Mouse (Mus musculus) brain, adult 2 months (tissue): ENCODE results near the gene Helz2.
A peak's percentile ranks its signal among the peaks of the same experiment; 100 is the strongest.

ENCODE experiments used
- DNase-seq: peaks from one replicate; pipeline ENCODE4 v3.0.0; 2011; ENCODE audit warnings: low read depth, low spot score

Helz2 gene

DNA sequence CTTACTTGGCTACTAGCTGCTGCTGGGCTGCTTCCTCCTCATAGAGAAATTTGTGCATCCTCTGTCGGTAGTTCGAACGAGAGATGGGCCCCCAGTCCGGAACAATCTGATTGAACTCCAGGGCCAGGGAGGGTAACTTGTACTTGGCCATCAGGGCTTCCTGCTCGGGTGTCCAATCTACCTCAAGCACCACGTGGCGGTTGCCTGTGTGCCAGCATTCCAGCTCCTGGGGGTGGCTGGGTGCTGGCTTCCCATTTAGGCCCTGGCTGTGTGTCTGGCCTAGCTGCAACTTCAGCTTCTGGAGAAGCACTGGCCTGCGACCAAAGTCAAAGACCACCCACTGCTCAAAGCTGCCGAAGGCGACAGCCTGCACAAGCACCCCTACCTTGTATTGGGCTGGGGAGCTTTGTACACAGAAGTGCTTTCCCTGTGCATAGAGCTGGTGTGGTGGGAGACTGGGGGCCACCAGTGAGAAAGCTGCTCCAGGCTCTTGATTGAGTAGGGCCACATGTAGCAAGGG is 3.7 kb downstream of the Helz2 start:
- DNase-seq: no peak

DNA sequence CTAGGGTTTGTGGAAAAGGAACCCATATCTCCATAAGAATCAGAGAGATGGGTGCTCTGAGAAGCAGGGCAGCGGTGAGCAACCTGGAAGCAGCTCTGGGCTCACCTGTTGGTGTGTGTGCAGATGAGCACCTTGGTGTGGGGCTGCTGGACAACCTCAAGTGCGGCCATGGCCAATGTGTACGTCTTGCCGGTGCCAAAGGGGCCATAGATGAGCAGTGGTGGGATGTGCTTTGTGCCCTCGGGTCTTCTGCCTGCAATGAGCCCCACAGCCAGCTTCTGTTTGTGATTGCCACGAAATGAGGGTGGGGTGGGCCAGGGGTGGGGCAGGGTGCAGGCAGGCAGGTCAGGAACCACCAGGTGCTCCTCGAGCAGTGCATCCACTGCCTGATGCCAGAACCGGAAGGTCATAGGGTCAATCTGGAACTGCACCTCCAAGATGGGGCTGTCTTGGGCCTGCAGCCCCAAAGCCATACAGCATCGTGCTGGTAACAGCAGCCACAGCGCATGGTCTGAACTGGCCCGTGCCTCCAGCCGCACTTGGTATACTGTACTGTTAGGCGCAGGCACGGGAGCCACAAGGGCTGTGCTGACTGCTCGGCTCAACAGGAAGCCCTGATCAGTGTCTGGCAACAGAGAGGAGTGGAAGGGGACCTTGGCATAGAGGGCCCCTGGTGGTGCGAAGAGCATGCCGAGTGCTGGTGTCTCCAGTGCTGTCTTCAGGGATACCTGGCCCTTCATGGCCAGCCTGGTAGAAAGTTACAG is 4.4 kb downstream of the Helz2 start:
- no peak for DNase-seq

DNA sequence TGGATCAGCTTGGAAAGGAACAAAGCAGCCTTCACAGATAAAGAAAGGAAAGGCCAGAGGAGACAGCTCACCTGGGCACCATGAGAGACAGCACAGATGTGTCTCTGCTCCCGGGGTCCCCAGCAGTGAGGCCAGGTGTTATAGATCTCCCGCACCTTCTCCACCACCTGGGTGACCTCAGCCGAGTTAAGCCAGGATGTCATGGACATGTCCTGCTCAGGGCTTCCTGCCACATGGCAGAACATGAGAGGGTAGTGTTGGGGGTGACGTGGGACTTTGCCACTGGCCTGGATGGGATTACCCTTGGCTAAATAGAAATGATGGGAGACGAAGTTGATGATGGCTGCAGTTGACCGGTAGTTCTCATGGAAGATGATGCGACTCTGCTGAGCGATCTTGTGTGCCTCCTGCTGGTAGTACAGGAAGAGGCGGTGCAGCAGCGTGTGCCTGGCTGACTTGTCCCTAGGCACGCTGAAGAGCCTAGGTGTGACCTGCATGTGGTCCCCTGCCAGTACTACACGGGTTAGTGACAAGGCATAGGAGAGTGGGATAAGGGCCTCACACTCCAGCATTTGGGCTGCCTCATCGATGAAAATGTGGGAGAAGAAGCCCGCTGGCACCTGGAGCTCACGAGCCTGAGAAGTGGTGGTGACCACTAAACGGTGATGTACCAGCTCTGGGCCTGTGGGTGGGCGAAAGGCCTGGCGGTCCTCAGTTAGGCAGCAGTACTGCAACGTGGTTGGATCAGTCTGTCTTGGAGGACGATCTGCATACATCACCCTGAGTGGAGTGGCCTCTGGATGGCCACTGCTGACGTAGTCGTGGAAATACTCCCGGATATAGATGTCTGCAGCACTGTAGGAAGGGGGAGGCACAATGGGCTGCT is 5.9 kb downstream of the Helz2 start:
- no peak for DNase-seq

DNA sequence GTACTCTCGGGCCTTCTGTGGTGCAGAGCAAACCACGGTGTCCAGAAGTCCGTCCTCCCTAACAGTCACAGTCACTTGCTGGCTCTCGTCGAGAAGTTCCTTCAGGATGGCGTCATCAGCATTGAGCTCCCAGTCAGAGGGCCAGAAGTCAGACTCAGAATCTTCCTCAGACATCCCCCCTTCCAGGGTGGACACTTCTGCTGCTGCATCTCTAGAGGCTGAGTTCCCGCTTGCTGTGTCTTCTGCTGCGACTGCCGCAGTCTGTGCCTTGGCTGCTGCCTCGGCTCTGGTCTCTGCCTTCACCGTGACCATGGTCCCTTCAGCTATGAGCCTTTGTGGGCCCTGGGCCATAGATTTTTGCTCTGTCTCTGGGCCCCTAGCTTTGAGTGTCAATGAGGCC is 7.1 kb downstream of the Helz2 start:
- no peak for DNase-seq

DNA sequence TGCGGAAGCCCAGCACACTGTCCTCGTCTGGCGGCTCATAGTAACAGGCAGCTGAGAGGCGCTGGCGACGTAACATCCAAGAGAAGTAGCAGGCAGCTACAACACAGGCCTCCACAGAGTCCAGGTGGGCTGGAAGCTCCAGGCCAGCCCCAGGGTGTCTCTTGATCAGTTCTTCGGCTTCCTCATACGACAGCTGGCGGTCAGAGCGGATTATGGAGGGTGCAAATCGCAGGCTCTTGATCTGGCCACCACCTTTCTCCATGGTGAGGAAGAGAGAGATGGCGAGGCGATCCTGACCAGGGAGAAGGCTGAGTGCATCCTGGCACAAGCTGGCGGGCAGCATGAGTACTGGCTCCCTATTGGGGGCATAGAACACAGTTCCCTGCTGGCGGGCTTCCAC is 8.4 kb downstream of the Helz2 start:
- no peak for DNase-seq

DNA sequence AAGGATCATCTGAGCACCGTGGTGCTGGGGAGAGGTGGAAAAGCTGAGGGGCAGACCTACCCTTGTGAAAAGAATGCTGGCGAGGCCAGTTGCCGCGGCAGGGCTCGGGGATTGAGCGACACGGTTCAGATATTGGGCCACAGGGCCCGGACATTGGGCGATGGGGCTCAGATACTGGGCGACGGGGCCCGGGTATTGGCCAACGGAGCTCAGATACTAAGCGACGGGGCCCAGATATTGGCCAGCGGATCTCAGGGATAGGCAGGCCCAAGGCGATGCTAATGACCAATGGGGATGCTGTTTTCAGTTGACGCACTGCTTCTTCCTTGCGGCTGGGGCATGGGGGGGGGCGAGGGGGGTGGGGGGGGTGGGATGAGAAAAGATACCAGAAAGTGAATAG is 10.7 kb downstream of the Helz2 start:
- peak; percentile 79 for DNase-seq

DNA sequence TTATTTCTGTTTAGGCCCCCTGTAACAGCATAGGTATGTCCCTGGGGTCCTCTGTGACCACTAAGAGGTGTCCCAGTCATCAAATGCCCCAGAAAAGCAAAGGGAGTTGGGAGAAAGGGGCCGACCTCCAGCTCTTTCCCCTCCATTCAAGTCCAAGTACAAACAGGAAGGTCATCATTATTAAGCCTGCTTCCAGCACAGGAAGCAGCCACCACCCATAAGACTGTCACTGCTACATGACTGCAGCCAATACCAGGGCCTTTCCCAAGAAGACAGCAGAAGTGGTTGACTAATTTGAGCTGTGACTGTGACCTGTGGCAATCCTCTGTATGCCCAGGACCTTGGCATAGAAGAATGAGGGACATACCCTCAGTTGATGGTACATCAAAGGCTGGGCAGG is 13.5 kb downstream of the Helz2 start:
- no peak for DNase-seq

DNA sequence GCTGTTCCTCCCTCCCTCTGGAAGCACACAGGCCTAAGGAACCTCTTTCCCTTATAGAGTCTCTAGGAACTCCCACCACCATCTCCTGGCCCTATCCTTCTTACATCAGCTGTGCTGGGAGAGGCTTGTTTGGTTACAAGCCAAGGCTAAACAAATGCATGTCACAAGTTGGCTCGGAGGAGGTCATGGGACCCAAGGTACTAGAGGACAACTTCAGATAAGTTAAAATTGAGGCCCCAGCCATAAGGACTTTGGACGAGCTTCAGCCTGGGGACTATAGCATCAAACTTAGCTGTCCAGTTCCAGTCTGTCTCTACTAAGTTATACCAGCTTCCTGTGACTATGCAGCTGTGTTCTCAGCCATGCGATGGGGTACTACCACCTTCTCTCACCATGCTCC is 14.7 kb downstream of the Helz2 start:
- DNase-seq: no peak

DNA sequence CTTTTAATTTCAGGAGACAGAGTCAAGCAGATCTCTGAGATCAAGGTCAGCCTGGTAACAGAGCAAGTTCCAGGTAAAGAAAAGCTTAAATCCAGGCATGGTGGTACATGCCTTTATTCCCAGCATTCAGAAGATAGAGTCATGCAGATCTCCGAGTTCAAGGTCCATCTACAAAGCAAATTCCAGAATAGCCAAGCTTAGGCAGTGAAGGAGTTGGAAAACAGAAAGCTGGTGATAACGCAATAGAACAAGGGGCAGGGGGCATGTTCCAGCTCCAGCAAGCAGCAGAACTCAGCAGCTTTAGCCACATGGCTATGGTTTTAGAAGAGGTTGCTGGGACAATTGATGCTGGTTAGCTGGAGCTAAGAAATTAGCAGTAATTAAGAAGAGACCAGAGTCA is 16.8 kb downstream of the Helz2 start:
- DNase-seq: no peak

DNA sequence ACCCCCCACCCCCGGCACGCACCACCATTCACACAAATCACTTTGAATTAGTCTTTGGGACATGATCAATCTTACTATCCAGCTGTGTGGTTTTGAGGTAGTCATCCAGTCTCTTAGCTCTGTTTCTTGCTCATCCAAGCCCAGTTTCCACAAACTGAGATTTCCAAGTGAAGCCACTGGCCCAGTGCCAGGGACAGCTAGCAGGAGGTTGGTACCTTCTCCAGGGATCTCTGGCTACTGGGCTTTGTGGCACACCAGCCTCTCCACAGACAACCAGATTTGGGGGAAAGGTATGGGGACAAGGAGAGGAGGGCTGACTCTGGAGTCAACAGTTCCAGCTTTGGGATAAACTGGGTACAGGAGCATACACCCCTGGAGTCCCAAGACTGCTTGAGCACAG is 21.5 kb downstream of the Helz2 start:
- DNase-seq: peak; percentile 20

DNA sequence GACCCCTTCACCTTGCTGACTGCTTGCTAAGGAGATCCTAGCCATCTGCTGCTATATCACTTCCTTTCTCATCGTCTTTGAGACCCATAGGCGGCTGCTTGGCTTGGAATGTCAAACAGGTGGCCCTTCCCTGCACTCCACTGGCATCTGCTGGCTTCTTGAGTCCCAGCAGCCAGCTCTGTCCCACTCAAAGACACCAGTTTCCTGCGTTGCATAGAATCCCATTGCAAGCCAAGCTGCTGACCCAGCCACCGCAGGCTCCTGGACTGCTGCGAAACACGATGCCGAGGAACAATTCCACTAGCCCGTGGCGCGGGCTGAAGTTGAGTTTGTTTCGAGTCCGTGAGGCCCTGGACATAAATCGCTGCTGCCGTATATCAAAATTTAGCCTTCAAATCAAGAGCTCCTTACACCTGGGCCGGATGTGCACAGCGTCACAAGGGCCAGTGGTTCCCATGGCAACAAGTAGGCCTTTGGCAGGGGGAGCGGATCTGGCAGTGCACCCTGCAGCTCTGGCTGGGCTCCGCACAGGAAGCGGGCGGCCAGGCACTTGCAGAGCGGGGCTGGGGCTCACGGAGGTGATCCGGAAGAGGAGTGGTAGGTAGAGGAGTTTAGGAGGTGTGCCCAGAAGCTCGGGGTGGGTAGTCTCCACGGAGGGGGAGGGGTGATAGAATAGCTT is 22.1 kb downstream of the Helz2 start, which contains the start of gene Fndc11:
Fndc11 (plus strand) TSS at position 476 of the 679 bp plus-strand sequence.
- DNase-seq: peak; percentile 82

DNA sequence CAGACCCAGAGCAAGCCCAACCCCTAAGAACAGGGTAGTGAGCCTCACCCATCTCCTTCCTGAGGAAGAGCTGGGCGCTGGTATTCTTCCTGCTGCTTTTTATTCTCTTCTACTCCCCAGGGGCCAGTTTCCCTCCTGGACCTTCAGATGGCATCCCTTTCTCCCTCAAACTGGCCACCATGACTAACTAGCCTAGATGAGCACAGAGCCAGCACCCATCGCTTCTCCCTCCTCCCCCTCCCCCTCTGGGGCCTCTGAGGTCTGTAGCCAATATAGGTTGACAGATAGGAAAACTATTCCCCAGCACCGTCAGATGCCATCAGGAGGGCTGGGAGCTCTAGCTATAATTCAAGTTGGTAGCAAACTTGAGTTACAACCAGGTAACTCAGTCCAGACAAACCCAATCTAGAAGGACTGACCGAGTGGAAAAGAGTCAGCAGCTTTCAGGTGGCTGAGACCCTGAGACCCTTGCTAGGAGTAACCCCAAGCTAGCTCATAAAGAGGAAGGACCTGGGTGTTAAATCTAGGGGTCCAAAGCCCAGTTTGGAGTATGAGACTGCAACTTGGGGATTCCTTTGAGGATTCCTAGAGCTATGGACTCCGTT is 22.8 kb downstream of the Helz2 start:
- DNase-seq: no peak

DNA sequence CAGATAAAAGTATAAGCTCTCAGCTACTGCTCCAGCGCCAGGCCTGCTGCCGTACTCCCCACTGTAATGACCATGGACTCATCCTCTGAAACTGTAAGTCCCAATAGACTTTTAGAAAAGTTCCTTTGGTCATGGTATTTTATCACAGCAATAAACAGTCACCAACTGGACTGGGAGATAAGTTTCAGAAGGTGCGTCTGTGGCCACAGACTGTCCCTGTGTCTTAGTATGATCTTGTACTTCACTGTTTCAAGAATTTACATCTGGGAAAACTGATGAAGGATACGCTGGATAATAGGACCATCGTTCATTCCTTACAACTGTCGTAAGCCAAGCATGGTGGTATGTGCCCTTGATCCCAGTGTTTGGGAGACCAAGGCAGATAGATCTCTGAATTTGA is 25.8 kb downstream of the Helz2 start:
- no peak for DNase-seq

DNA sequence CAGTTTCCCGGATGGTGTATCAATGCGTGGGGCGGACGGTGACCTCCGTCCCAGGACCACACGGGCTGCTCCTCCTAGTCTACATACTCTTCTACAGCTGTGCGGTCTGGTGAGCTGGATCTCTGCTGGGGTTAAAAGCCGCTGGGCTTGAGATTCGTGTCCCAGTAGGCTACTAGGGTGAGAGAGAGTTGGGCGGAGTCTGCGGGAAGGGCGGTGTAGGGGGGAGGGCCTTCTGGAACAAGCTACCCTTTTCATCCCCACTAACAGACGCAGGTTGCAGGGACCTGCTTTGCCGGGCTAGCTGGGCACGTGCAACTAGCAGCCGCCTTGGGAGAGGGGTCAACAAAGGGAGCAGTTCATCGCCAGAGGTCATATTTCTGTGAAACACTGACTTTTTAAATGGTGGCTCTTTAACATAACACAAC is 28.8 kb downstream of the Helz2 start, which contains the start of gene Srms:
Srms (minus strand) TSS at position 165 of the 425 bp plus-strand sequence.
- DNase-seq: no peak

DNA sequence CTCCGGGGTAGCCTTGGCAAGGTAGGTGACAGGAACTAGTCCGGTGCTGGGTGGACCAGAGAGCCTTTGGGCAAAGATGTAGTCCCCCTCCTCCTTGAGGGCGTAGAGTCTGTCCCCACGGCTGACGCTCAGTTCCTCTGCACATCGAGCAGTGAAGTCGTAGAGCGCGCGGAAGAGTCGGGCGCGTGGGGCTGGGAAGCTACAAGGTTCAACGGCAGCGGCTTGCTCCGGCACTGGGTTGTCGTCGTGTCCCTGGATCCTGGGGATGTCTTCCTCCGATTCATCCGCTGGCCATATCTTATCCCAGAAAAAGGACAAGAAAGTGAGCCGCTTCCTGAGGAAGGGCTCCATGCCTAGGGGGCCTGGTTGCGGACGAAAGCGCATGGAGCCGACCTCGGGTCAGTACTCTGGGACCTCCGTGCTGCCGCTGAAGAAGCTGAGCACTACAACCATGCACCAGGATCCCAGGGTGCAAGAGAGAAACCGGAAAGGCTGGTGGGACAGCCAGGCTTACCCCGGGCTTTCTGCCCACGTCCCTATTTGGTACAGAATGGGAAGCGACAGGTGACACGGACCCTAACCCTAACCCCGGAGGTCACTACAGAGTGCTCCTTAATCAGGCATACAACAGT is 29.3 kb downstream of the Helz2 start:
- DNase-seq: no peak

DNA sequence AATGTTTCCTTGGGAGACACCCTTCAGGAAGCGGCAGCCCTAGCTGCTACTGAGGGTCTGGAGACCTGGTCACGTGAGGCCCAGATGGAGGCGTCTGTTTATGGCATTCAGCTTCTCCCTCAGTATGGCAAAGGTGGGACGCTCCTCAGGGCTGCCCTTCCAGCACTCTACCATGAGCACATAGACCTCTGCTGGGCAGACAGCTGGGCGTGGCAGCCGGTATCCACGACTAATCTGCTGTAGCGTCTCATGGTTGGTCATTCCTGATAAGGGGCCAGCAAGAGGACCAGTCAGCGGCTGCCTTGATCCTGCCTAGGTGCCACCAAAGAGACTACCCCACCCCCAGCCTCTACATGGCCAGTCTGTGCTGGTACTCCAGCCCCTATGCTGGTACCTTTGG is 35.7 kb downstream of the Helz2 start:
- DNase-seq: no peak

DNA sequence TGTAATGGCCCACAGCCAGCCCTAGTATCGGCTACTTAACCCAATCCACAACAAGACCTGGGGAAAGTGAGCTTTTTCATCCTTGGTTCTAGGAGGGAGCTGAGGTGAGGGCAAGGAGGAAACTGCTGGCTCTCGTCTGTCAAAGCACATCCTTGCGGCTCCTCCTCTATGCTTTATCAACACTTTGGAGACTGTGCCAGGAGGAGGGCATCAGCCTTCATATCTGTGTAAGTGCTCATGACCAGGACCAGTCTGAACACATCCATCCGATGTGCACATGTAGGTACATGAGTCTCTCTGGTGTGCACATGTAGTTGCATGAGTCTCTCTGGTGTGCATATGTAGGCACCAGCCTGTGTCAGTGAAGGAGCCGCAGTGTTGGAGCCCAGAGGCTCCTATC is 36.1 kb downstream of the Helz2 start:
- DNase-seq: no peak

DNA sequence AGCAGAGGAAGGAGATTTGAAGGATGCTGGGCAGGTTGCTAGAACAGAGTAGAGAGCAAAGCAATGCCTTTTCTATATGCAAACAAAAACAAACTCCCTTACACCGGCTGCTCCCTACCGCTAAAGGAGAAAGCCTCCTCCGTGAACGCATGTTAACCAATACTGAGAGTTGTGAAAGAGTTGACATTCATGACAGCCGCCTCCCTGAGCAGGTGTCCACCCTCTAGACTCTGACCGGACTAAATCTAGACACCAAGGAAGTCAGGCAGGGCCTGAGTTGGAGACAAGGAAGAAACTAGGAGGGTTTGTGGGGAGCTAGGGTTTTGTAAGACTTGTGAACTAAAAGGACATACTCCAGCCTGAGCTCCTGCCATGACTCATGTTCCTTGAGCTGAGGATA is 38.9 kb downstream of the Helz2 start:
- DNase-seq: no peak

DNA sequence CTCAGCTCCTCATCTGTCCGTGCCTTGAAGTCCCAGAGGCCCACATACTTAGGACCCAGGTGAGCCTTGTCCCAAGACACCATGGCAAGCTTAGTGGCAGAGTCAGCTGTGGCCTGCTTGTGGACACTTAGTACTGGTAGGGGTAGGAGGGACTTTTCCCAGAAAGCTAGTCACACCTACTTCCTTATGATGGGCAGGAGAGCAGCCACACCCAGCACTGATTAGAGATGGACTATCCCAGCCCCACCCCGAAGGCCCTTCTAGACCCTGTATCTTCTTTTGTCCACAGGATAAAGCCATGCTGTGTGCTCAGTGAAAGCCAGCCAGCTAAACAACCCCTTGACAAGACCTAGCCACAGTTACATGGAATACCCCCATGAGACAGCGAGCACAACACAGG is 39.4 kb downstream of the Helz2 start, which contains the start of gene Ptk6:
Ptk6 (minus strand) TSS at position 368 of the 400 bp plus-strand sequence.
- no peak for DNase-seq

DNA sequence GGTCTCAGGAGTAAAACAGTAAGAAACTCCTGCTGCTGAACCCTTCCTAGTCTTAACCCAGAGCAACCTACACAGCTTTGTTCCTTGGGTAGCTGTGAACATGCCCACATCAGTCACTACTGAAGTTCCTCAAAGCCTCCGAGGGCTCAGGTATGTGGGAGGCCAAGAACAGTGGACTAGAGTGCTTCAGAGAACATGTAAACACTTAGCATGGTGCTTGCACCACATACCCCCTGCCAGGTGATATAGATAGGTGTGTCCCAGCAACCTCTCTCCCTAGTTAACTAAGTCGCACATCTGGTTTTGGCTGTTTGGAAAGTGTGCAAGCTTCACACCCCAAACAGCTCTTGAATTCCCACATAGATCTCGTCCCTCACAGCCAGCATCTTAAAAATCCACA is 40.2 kb downstream of the Helz2 start:
- no peak for DNase-seq
